Mouse (Mus musculus): ENCODE results near the gene Foxp4.

- TF ChIP-seq CTCF (IDR thresholded peaks at IDR 0.05; ENCODE audit: low read depth, low read length) (no peak), TAL1 (conservative IDR thresholded peaks at IDR 0.05; ENCODE audit: low read depth, low read length) (no peak)
Measured at GRCm38 (mm10) chr17:47845609-47846008, 78.8 kb downstream of the Foxp4 start.
